Mouse (Mus musculus) lung, postnatal 10 days (tissue): ENCODE measurements around the gene Ptbp1.

Experiments used
- DNase-seq: peaks from one replicate; pipeline ENCODE4 v3.0.0; 2021

The Ptbp1 gene

DNA sequence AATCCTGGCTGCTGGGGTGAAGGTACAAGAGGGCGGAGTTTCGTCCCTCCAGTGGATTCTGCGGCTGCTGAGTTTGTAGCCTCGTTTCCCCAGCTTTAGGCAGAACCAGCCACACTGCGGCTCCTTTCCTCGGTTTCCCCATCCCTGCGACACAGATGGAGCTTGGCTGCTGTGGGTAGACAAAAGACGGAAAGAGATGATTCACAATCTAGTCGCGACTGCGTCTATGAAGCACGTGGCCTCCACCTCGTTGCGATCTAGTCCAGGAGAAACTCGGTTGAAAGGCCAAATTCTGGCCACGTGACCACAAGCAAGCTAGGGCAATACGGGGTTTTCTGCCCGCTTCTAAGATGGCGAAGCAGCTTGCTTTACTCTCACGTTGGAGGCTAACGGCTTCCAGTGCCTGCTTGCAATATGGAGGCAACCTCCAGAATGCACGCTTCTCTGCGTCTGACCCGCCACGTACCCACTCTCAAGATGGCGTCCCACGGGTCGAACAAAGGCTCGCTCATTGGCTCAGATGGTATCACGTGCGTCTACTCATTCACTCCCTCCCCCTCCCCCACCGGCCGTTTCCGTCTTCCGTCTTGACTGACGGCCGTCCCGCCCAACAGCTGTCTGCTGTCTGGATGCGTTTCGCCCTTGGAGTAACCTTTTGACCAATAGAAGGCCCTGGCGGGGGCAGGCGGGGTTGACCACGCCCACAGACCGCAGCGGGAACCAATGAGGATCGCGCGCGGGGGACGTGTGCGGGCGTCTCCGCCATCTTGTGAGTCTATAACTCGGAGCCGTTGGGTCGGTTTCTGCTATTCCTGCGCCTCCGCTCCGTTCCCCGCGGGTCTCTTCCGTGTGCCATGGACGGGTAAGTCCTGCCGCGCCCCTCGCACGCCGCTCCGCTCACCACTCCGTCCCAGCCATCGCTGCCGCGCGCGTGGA, at the start of gene Ptbp1:
Gene Ptbp1, plus strand, starts transcription at position 568 of the 936 bp plus-strand sequence.
- DNase-seq: peak; percentile 100

DNA sequence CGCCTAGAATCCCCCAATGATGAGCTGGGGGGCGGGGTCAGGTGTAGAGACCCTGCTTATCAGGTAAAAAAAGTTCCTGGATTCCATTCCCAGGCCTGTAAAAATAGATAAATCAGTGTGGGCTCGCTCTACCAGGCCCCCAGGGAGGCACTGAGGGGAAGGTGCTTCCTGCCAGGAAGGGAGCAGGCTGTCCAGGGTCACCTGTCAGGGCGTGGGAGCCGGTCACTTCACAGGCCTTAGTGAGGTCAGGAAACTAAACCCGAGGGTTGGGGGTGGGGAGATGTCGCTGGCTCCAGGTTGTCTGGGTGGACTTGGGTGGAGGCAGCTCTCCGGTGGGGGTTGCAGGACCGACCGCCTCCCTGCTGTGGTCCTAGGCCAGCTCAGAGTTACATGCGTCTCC, 48.6 kb upstream of the Ptbp1 start:
- DNase-seq: peak; percentile 39

DNA sequence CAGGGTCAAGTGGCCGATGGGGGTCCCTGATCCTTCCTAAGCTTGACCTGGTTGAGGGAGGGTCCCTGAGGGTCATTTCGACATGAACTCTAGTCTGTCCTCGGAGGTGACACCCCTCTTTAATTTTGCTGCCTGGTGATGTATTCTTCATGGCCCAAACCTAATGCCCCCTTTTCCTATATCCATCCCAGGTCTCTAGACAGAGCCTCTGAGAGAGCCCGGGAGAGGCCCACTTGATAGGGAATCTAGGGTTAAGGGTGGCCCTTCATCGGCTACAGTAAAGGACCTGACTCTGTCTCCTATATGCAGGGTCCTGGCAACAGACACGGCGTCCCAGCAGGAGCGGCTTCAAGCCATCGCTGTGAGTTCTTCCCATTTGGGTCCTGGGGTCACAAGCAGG, 47.9 kb upstream of the Ptbp1 start:
- no peak for DNase-seq

DNA sequence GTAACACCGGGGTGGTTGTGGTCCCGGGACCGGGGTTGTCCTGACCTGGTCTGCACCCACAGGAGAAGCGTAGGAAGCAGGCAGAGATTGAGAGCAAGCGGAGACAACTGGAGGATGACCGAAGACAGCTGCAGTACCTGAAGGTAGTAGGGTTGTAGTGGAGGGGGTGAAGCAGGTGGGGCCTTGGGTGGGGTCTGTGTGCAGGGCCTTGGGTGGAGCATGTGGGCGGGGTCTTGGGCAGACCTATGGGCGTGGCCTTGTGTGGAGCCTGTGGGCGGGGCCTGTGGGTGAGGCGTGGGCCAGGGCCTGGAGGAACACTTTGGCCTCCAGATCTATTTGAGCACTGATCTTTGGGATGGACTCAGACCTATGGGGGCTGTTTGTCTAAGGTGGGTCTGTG, 47.3 kb upstream of the Ptbp1 start:
- peak; percentile 33 for DNase-seq

DNA sequence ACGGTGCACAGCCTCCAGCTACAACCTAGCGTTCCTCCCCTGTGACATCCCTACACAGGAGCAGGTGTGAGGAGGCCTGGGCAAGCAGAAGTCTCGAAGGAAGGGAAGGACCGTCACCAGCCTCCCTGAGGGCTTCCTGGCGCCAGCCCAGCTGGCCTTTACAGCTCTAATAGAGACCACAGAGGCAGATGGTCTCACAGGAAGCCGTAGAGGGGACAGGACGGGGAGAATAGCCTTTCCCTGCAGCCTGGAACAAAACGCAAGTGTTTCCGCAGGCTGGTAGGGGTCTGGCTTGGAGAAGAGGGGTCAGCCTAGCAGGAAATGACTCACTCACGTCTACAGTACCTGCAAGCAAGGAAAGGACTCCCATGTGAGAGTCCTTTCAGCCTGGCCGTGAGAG, 46.4 kb upstream of the Ptbp1 start:
- DNase-seq: peak; percentile 40

DNA sequence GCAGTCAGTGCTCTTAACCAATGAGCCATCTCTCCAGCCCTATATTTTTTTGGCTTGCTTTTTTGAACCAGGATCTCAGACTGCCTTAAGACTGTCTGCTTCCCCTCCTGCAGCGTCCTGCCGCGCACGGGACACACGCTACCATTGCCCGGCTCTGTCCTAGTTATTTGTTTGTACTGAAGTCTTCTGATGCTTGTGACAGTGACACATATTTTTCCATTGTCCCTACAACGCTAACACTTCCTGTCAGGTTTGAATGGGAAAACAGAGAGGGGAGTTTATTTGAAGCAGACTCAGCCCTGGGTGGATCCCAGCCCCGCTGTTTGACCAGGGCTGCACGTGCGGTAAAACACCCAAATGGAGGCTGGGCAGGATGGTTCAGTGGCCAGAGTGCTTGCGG, 45.5 kb upstream of the Ptbp1 start:
- DNase-seq: peak; percentile 60

DNA sequence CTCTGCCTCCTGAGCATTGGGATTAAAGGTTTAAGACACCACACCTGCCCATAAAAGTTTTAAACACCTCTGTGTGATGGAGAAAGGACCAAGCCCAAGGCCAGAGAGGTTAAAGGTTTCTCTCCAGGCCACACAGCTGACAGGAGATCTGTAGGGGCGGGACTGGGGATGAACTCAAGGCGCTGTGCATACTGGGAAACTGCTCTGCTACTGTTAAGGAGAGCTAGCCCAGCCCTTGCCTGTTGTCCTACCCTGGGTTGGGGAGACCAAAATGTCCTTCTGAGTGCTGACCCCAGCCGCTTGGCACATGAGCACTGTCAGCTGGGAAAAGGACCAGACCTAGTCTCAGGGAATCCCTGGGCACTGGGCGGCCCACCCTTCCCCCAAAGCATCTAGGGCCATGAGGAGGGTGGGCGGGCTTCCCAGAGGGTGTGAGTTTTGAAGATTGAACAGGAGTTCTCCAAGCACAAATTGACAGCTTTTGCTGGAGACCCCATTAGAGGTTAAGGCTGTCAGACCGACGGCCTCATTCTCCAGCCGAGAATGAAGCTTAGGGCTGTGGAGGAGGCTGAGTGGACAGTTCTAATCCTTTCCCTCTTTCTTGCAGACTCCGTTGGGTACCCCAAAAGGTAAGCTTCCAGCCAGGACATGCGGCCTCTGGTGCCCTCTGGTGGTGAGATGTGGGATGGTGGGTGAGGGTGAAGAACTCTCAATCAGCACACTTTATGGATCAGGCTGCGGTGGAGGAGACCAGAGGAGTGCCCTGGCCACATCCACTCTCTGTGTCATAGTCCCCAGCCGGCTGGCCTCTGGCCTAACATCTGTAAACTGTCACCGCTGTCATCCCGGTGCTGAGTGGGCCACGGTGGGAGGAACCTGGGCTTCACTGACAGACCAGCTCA, 42.2 kb upstream of the Ptbp1 start:
- peak; percentile 89 for DNase-seq

DNA sequence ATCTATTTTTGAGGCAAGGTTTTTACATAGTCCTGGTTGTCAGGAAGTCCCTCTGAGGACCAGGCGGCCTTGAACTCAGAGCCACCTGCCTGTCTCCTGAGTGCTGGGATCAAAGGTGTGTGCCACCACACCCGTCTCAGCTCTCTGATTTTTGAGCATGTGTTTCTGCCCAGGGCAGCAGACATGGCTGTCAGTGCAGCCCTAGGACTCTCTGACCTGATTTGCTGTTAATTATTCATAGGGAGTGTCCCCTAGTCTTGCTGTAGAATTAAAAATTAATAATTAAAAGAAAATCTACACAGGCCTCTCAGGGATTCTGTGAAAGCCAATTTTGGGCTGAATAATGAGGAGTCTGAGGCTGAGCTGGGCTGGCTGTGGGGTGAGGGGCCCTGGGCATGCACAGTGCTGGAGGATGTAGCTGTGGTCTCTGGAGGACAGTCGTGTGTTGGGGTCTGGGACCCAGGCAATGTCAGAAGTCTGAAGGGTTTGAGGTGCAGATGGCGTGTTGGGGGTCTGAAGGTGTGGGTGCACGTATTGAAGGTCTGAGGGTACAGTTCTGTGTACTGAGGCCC, 39.9 kb upstream of the Ptbp1 start:
- no peak for DNase-seq

DNA sequence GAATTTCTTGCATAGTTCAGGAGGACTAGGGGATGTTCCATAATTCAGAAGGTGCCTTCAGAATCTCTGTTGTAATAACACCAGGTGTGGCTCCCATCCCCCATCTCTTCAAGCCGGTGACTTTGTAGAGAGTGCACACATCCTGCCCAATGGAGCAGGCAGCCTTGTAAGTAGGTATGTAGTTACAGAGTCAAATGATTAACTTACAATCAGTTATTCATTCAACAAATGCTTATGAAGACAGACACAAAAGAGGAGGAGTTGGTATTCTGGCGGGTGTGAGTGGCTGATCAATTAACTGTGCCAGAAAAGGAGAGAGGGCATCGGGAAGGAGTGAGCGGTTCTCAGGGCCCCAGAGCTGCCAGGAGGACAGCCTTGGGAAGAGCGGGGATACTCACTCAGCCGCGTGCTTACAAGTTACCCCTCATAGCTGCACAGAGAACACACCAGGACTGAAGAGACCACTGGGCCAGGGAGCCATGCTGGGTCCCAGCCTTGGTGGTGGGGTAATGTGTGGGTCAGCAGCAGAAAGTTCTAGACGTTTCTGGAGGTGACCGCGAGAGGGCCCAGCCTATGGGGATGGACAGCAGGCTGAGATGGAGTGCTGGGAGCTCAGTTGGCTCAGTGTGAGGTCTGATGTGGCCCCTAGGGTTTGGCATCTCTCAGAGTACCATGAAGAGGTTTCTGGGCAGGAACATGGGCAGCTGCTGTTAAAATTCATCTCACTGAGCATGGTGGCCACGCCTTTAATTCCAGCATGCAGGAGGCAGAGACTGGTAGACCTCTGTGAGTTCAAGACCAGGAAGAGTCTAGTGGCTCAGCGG, 38.3 kb upstream of the Ptbp1 start:
- no peak for DNase-seq

DNA sequence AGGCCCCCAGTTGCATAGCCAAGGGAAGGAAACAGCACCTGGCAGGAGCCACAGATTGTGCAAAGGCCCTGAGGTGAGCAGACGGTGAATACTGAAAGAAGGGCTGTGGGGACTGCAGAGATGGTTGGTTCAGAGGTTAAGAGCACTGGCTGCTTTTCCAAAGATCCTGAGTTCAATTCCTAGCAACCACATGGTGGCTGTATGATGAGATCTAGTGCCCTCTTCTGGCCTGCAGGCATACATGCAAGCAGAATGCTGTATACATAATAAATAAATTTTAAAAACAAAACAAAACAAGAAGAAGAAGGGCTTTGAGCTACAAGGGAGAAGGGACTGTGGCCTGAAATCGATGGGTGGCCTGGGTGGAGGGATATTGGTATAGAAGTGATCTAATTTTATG, 37.1 kb upstream of the Ptbp1 start:
- DNase-seq: no peak

DNA sequence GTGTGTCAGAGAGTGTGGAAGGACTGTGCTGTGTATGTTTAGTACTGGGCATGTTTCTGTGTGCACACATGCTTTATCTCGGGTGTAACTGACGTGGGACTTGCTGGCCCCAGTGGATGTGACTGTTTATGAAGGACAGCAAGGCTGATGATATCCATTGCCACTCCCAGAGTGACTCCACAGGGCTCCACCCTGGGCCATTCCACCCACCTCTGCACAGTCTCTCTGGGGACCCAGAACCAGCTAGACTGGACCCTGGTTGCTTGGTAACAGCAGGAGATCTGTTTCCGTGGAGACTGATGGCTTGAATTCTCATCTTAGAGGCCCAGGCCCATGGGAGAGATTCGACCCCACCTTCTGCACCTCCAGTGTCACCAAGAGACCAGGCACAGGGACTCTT, 36.0 kb upstream of the Ptbp1 start:
- no peak for DNase-seq

DNA sequence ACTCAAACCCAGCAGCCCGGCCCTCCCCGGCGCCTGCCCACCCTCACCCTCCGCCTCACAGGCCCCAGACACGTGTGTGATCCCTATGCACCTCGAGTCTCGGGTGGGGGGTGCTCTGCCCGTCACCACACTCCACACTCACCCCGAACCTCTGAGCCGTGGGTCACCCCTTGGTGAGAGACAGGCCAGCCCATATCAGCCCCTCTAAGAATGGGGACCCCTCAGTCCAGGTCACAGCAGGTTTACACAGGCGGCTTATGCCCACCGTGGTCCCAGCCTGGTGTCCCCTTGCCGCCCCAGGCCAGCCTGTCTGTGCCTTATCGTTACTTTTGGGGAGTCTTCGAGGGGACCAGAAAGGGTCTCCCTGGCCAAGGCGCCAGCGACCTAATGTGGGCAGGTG, 34.6 kb upstream of the Ptbp1 start:
- no peak for DNase-seq

DNA sequence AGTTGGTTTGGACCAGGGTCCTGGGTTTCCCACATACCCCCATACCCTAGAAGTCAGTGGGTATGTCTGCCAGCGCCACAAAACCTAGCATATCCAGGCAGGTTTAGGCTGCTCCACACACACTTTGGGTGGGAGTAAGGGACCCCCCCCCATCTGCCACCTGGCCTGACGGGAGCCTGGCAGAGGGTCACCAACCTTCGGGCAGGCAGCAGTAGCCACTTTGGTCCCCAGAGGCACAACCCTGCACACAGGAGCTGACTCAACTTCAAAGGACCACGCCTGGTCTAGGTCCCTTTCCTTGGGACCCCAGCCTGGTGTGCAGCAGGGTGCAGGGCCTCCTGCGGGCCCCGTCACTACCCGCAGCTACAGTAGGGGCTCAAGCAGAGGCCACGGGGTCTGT, 34.0 kb upstream of the Ptbp1 start:
- no peak for DNase-seq

DNA sequence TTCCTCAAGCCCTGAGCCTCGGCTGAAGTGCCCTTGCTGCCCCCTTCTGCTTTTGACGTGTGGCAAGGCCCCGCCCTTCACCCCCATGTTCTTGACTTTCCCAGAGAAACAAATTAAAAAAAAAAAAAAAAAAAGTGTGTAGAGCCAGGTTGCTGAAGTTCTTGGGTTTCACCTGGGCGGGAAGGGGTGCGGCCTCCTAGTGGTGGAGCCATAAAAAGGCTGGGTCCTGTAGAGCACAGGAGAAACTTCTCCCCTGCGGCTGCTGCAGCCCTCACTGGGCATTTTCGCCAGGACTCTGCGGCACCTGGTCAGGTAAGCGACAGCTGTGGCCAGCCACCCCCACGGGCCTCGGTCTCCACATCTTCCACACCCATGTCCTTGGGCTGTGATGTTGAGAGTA, 33.4 kb upstream of the Ptbp1 start, which contains the start of gene Misp:
Gene Misp, plus strand, starts transcription at position 208 of the 400 bp plus-strand sequence.
- no peak for DNase-seq

DNA sequence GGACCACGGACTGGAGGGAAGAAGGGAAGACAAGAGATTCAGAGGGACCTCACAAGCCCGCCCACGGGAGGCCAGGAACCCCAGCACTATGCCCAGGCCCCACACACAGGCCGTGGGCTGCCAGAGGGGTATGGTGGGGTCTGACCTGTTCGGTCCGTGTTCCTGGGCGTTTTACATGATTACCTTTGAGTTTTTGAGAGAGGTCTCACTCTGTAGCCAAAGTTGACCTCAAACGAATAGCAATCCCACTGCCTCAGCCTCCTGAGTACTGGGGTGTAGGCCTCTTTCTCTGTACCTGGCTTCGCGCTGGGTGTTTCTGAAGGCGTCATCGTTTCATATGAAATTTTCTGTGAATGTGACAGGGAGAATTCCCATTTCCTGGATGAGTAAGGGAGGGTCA, 32.5 kb upstream of the Ptbp1 start:
- DNase-seq: no peak

DNA sequence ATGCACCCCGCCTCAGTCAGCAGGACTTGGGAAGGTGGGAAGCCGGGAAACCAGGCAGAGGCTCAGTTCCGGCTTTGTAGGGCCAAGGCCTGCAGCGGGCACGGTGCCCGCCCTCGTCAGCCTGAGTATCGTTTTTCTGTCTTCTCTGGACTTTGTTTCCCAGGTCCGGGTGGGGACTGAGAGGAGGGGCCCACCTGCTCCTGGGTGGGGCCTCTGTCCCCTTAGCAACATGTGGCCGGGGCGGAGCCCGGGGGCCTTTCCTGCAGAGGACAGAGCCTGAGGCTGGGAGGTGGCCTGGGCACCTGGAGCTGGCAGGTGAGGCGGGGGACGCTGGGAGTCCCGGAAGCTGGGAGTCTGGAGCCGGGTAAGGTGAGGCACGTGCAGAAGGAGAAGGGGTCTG, 31.9 kb upstream of the Ptbp1 start:
- DNase-seq: peak; percentile 40

DNA sequence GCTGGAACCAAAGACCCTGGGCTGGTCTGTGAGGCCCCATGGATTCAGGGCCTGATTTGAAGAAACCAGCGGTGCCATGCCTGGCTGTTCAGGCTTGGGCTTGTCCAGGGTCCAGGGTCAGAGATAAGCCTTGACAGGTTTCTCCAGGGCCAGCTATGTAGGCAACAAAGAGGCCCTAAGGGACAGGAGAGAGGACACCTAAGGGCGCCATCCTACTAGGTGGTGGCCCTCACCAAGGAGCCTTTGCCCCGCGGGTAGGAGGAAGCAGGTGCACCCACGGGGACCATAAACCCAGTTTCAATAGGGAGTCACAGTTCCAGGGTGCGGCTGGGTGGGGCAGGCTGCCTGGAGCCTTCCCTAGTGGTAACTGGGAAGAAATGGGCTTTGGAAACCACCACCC, 31.2 kb upstream of the Ptbp1 start:
- no peak for DNase-seq

DNA sequence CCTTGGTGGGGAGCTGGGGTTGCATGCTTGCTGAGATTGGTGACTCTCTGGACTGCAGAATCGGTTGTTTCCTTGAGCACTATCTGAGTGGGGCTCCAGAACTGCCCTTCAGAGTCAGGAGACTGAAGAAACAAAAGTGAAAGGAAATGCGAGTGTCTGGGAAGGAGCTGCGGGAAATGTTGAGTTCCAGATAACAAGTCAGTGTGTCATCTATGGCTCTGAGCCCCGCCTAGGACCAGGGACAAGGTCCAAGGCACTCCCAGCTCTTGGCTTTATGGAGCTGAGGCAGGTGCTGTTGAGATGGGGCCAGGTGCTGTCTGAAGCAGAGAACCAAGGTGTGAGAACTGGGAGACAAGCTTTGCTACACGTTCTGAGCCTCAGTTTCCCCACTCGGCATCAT, 29.8 kb upstream of the Ptbp1 start:
- DNase-seq: peak; percentile 56

DNA sequence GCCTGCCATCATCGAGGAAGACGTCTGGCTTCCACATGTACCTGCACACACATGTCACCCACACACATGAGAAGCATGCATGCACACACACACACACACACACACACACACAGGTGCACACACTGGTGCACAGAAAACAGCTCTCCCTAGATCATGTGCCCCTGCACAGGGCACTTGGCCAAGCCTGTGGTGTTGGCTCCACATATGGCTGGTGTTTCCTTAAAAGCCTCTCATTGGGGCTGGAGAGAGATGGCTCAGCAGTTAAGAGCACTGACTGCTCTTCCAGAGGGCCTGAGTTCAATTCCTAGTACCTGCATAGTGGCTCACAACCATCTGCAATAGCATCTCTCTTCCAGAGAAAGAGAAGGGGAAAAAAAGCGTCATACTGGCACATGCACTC, 22.6 kb upstream of the Ptbp1 start:
- no peak for DNase-seq

DNA sequence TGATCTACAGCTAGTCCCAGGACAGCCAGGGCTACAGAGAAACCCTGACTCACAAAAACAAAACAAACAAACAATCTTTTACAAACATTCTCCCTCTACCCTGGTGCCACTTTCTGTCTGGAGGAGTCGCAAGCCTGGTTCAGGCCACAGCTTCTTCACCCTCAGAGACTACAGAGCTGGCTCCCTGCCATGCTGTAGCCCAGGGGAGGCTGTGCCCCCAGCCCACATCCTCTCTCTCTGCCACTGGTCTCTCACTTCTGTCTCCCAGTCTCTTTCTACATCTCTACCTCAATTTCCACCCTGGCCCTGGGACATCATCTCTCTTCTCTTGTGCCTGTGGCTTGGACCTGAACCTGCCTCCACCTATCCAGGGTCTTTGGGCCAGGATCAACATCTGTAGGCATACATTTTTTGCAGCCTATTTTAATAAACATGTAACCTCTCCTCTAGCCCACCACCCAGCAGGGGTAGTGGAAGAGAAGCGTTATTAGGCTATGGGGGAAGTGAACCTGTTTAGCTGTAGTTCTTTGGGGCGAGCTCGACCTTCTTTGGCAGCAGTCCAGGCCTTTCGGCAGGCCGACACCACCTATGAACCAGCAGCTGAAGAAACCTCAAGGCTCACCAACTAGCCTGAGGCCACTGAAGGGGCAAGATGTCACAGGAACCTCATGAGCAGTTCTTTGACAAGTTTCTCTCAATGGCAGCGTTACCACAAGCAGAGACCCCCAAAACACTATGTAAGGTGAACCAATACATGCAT, 22.0 kb upstream of the Ptbp1 start:
- no peak for DNase-seq

DNA sequence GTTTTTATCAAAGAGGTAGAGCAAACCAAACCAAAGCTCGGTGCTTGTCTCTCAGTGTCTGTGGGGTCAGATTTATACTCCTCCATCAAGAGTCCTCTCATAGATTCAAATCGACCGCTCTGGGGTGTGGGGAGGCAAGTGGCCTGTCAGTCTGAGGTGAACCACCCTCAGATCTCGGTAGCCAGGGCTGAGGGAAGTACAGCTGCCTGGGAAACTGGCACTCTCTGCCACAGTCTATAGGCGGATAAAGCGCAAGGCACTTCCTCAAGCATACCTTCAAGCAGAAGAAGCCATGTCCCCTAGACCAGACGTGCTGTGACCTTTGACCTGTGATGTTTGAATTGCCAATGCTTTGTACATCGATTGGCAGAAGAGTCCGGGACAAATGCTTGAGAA, 21.4 kb upstream of the Ptbp1 start:
- no peak for DNase-seq
